Mouse (Mus musculus) G1E (cell line): ENCODE measurements at regions not wholly inside any gene's neighbourhood (a gene's known extent, or its start where the extent isn't known, plus 50 kb on each side); places are given as distances from the start of the nearest gene placed in this dataset.

Experiments used
- ATAC-seq: 2 replicates; pipeline ENCODE4 v1.8.0; 2016; ENCODE audit warnings: mild to moderate bottlenecking; ENCODE audit not compliant: insufficient number of reproducible peaks, poor library complexity, low FRiP score, severe bottlenecking; ENCODE audit errors: extremely low read depth
- DNase-seq: peaks from one replicate; pipeline ENCODE4 v3.0.0; 2012; ENCODE audit warnings: low spot score
- H3K27me3 ChIP-seq: 2 replicates; pipeline ENCODE4 v1.6.1; 2012; ENCODE audit warnings: mild to moderate bottlenecking, low read length, inconsistent platforms; ENCODE audit not compliant: insufficient read depth
- H3K36me3 ChIP-seq: replicated peaks from 2 replicates; pipeline ENCODE3; 2012; ENCODE audit warnings: mild to moderate bottlenecking, inconsistent platforms
- H3K4me1 ChIP-seq: 2 replicates; pipeline ENCODE4 v1.6.1; 2012; ENCODE audit warnings: low read depth, low read length, inconsistent platforms, mixed read lengths; ENCODE audit not compliant: insufficient read depth
- H3K4me3 ChIP-seq: 2 replicates; pipeline ENCODE4 v1.5.1; 2012; ENCODE audit warnings: low read depth, mild to moderate bottlenecking, inconsistent platforms, low read length, moderate library complexity, mixed read lengths
- H3K9me3 ChIP-seq: replicated peaks from 2 replicates; pipeline ENCODE4 v1.6.1; 2012; ENCODE audit warnings: inconsistent platforms
- CTCF ChIP-seq: IDR thresholded peaks from 2 replicates; pipeline ENCODE4 v1.5.1; 2012; ENCODE audit warnings: low read depth, low read length, inconsistent platforms, mixed read lengths
- GATA1 ChIP-seq: IDR thresholded peaks from 2 replicates; pipeline ENCODE4 v1.6.1; 2012; ENCODE audit warnings: borderline replicate concordance, low read length, inconsistent platforms, mixed read lengths
- GATA2 ChIP-seq: IDR thresholded peaks from 2 replicates; pipeline ENCODE4 v1.6.1; 2012; ENCODE audit warnings: low read depth, low read length, inconsistent platforms, borderline replicate concordance
- POLR2AphosphoS5 ChIP-seq: IDR thresholded peaks from 2 replicates; pipeline ENCODE4 v1.6.1; 2012; ENCODE audit warnings: low read depth, low read length, inconsistent platforms; ENCODE audit not compliant: insufficient replicate concordance
- TAL1 ChIP-seq: conservative IDR thresholded peaks from 2 replicates; pipeline ENCODE4 v1.6.1; 2012; ENCODE audit warnings: low read depth, low read length, inconsistent platforms, mixed read lengths

GRCm38 (mm10) chr2:84042793-84043192 lies 52.4 kb downstream of the Gm13691 start:
- no peaks in the 10 kb centered on the region for H3K27me3 ChIP-seq
- no peaks in the 10 kb centered on the region; the same call in 1 of the 2 replicates for H3K4me1 ChIP-seq
- H3K36me3 ChIP-seq: no peaks in the 10 kb centered on the region
- no peaks in the 10 kb centered on the region for H3K9me3 ChIP-seq
- ATAC-seq (no peak), DNase-seq (no peak)
- no peak overlapping the region for H3K4me3 ChIP-seq
- TF ChIP-seq GATA1 (no peak), CTCF (no peak), GATA2 (no peak), POLR2AphosphoS5 (no peak), TAL1 (no peak)

- Histone ChIP-seq H3K4me1 (peaks cover 13% of the 10 kb centered on the region), H3K27me3 (no peaks in the 10 kb centered on the region), H3K36me3 (no peaks in the 10 kb centered on the region), H3K9me3 (no peaks in the 10 kb centered on the region), H3K4me3 (no peak overlapping the region)
- DNase-seq (no peak), ATAC-seq (no peak)
- no peak for TF ChIP-seq POLR2AphosphoS5
- TF ChIP-seq GATA1: no peak
- TF ChIP-seq GATA2: no peak
- no peak for TF ChIP-seq TAL1
- no peak for TF ChIP-seq CTCF
Observed at GRCm38 (mm10) chr2:84048398-84049140, 58.2 kb downstream of the Gm13691 start.

GRCm38 (mm10) chr2:84051883-84052331 lies 61.6 kb downstream of the Gm13691 start:
- H3K4me3 ChIP-seq: no peak overlapping the region; the same call in 1 of the 2 replicates
- TF ChIP-seq GATA2: no peak
- TF ChIP-seq TAL1: peak; percentile 56
- TF ChIP-seq CTCF: no peak
- TF ChIP-seq GATA1: no peak
- H3K36me3 ChIP-seq: no peaks in the 10 kb centered on the region
- no peaks in the 10 kb centered on the region for H3K9me3 ChIP-seq
- peaks cover 16% of the 10 kb centered on the region for H3K4me1 ChIP-seq
- ATAC-seq (peak; percentile 77), DNase-seq (peak; percentile 4)
- H3K27me3 ChIP-seq: no peaks in the 10 kb centered on the region

- no peak for TF ChIP-seq CTCF
- no peak for TF ChIP-seq GATA1
- no peak for TF ChIP-seq TAL1
- no peak for TF ChIP-seq POLR2AphosphoS5
- no peak for TF ChIP-seq GATA2
- Histone ChIP-seq H3K4me1 (peaks cover 8% of the 10 kb centered on the region), H3K9me3 (no peaks in the 10 kb centered on the region), H3K27me3 (no peaks in the 10 kb centered on the region), H3K4me3 (no peak overlapping the region), H3K36me3 (no peaks in the 10 kb centered on the region)
- ATAC-seq: peak; percentile 66
- no peak for DNase-seq
Observed at GRCm38 (mm10) chr2:84059246-84059645, 68.9 kb downstream of the Gm13691 start.

GRCm38 (mm10) chr2:84061221-84061620 lies 70.9 kb downstream of the Gm13691 start:
- H3K36me3 ChIP-seq: no peaks in the 10 kb centered on the region
- peaks cover 14% of the 10 kb centered on the region for H3K4me1 ChIP-seq
- DNase-seq (no peak), ATAC-seq (no peak)
- H3K9me3 ChIP-seq: no peaks in the 10 kb centered on the region
- no peaks in the 10 kb centered on the region for H3K27me3 ChIP-seq
- H3K4me3 ChIP-seq: no peak overlapping the region
- TF ChIP-seq POLR2AphosphoS5 (no peak), TAL1 (no peak), CTCF (no peak), GATA1 (no peak), GATA2 (no peak)

GRCm38 (mm10) chr2:84064371-84064770 lies 74.0 kb downstream of the Gm13691 start:
- Histone ChIP-seq H3K4me1 (peaks cover 7% of the 10 kb centered on the region), H3K9me3 (no peaks in the 10 kb centered on the region), H3K27me3 (no peaks in the 10 kb centered on the region), H3K36me3 (no peaks in the 10 kb centered on the region), H3K4me3 (no peak overlapping the region)
- TF ChIP-seq GATA2 (no peak), CTCF (no peak), TAL1 (no peak), POLR2AphosphoS5 (no peak), GATA1 (no peak)
- ATAC-seq: peak; percentile 59
- DNase-seq: no peak

- ATAC-seq (no peak; the same call in 1 of the 2 replicates), DNase-seq (no peak)
- Histone ChIP-seq H3K9me3 (no peaks in the 10 kb centered on the region), H3K36me3 (no peaks in the 10 kb centered on the region), H3K4me3 (no peak overlapping the region), H3K4me1 (peaks cover 5% of the 10 kb centered on the region; the same call in 1 of the 2 replicates), H3K27me3 (no peaks in the 10 kb centered on the region)
- TF ChIP-seq CTCF (no peak), TAL1 (no peak), GATA2 (no peak), GATA1 (no peak), POLR2AphosphoS5 (no peak)
Observed at GRCm38 (mm10) chr2:84065061-84065460, 74.7 kb downstream of the Gm13691 start.
